Mouse (Mus musculus) midbrain, postnatal 0 days (tissue): Measurements from ENCODE around the gene Slc22a6. TPM values are rescaled to one million over a fixed set of nuclear protein-coding genes. Genes with fewer than 3 reads are reported as not detected.

ENCODE experiments used
- ATAC-seq: fragments of 200-750 bp; cut with Nextera tagmentation; 2 replicates; pipeline ENCODE4 v1.8.0; 2017; ENCODE audit warnings: moderate number of reproducible peaks, mild to moderate bottlenecking, moderate TSS enrichment, moderate library complexity; ENCODE audit not compliant: low FRiP score
- DNase-seq: peaks from one replicate; pipeline ENCODE4 v3.0.0-alpha.2; 2015; ENCODE audit warnings: low spot score
- H3K27ac ChIP-seq: fragments of 300-500 bp; sonication (generic); 2 replicates; pipeline ENCODE4 v1.5.1; 2014; ENCODE audit warnings: low read depth, mild to moderate bottlenecking, low read length, mixed read lengths
- H3K27me3 ChIP-seq: fragments of 300-500 bp; sonication (generic); 2 replicates; pipeline ENCODE4 v1.6.1; 2014; ENCODE audit warnings: low read length, control low read depth, mixed read lengths; ENCODE audit not compliant: insufficient read depth
- H3K36me3 ChIP-seq: fragments of 300-500 bp; sonication (generic); 2 replicates; pipeline ENCODE4 v1.6.1; 2014; ENCODE audit warnings: low read length, control low read depth, mixed read lengths; ENCODE audit not compliant: insufficient read depth
- H3K4me1 ChIP-seq: fragments of 300-500 bp; sonication (generic); 2 replicates; pipeline ENCODE4 v1.6.1; 2014; ENCODE audit warnings: mild to moderate bottlenecking, control low read depth, antibody characterized with exemption, low read length, mixed read lengths; ENCODE audit not compliant: insufficient read depth
- H3K4me2 ChIP-seq: fragments of 300-500 bp; sonication (generic); 2 replicates; pipeline ENCODE4 v1.6.1; 2014; ENCODE audit warnings: low read depth, mild to moderate bottlenecking, low read length, mixed read lengths; ENCODE audit not compliant: poor library complexity, severe bottlenecking
- H3K4me3 ChIP-seq: fragments of 300-500 bp; sonication (generic); 2 replicates; pipeline ENCODE4 v1.5.1; 2014; ENCODE audit warnings: low read depth, mild to moderate bottlenecking, low read length, moderate library complexity
- H3K9ac ChIP-seq: fragments of 300-500 bp; sonication (generic); replicated peaks from 2 replicates; pipeline ENCODE4 v1.6.1; 2014; ENCODE audit warnings: mild to moderate bottlenecking, low read length, moderate library complexity, mixed read lengths; ENCODE audit not compliant: poor library complexity, severe bottlenecking
- H3K9me3 ChIP-seq: fragments of 300-500 bp; sonication (generic); 2 replicates; pipeline ENCODE4 v1.6.1; 2016; ENCODE audit warnings: low read length, control low read depth
- CTCF ChIP-seq: IDR thresholded peaks from 2 replicates; pipeline ENCODE4 v1.5.1; 2016; ENCODE audit warnings: antibody characterized with exemption, mild to moderate bottlenecking
- WGBS: fragments of 180-500 bp; shearing (Covaris S2); extraction: QIAGEN DNeasy Blood & Tissue Kit; methylation state at CpG from one replicate; pipeline ENCODE4 v1.1.7; 2014; 5-methylcytosine and 5-hydroxymethylcytosine counted together
- polyA plus RNA-seq: library from polyadenylated mRNA; unstranded; fragments of >200 nt; fragmentation: Nextera tagmentation; extraction: Ambion mirVana; gene quantifications from 2 replicates; pipeline ENCODE4 v1.2.1, GENCODE M21; 2015
- total RNA-seq: library from RNA; depleted of rRNA; stranded (reverse); fragments of >200 nt; gene quantifications from 2 replicates; pipeline ENCODE4 v1.2.3, GENCODE M21; 2014; rRNA removed

Gene Slc22a6
- total and polyA plus RNA-seq, 2 experiments from 2014 or later: 13.1 to 17.2 TPM

DNA sequence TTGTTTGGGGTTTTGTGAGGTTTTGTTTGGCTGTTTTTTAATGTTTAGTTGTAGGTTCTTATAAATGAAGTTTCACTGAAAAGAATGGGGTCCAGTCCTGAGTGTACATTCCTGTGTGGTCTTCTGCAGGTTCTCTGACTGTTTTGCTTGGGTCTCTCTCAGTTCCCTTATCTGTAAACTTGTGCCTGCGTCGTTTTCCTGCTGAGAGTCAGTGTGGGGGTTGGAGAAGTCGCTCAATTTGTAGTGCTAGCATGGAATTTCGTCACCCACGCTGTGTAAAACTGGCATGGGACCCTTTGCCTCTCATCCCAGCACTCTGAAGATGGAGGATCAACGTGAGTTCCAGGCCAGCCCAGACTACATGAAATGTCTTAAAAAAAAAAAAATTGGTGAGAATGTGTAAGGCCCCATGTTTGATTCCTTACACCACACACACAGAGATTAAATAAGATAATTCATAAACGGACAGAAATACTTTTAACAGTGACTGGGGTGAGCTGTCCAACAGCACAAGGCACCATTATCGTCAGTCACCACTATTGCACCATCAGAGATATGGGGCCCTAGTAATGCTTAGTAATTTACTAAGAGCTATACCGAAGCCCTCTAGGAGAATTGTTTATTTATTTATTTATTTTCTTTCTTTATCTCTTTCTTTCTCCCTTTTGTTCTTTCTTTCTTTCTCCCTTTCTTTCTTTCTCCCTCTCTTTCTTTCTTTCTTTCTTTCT, 55.7 kb downstream of the Slc22a6 start:
- Histone ChIP-seq H3K9me3 (no peaks in the 10 kb centered on the region), H3K27ac (no peak overlapping the region), H3K4me3 (no peak overlapping the region), H3K4me1 (no peaks in the 10 kb centered on the region), H3K9ac (no peak overlapping the region), H3K27me3 (no peaks in the 10 kb centered on the region), H3K36me3 (no peaks in the 10 kb centered on the region), H3K4me2 (no peak overlapping the region)
- 75% methylated on average over 9 of the region's 9 CpGs for WGBS
- ATAC-seq (no peak), DNase-seq (no peak)
- no peak for TF ChIP-seq CTCF

Other genes with a start within 250 kb of the Slc22a6 start
- not detected in 2 replicates for gene Slc22a30, start 212.9 kb upstream of the Slc22a6 start, total RNA-seq
- 0.09 TPM in 1 of 2 replicates, not detected in the other for gene Slc22a30, start 212.9 kb upstream of the Slc22a6 start, polyA plus RNA-seq
- gene Slc22a8, start 26.8 kb upstream of the Slc22a6 start, total RNA-seq: 12.9 and 14.7 TPM in 2 replicates
- gene Slc22a8, start 26.8 kb upstream of the Slc22a6 start, polyA plus RNA-seq: 20.3 and 20.9 TPM in 2 replicates
- gene Chrm1, start 45.8 kb downstream of the Slc22a6 start, total RNA-seq: 1.3 and 1.9 TPM in 2 replicates
- 1.0 and 1.1 TPM in 2 replicates for gene Chrm1, start 45.8 kb downstream of the Slc22a6 start, polyA plus RNA-seq
- 111 and 133 TPM in 2 replicates for gene Slc3a2, start 105.3 kb downstream of the Slc22a6 start, total RNA-seq
- 212 and 223 TPM in 2 replicates for gene Slc3a2, start 105.3 kb downstream of the Slc22a6 start, polyA plus RNA-seq
- gene Wdr74, start 117.8 kb downstream of the Slc22a6 start, total RNA-seq: 50.9 and 65.7 TPM in 2 replicates
- gene Wdr74, start 117.8 kb downstream of the Slc22a6 start, polyA plus RNA-seq: 85.9 and 88.2 TPM in 2 replicates
- not detected in 2 replicates for gene 1700092M07Rik, start 122.7 kb downstream of the Slc22a6 start, total RNA-seq
- 0.64 TPM in 1 of 2 replicates, not detected in the other for gene 1700092M07Rik, start 122.7 kb downstream of the Slc22a6 start, polyA plus RNA-seq
- 112 and 147 TPM in 2 replicates for gene Stx5a, start 123.4 kb downstream of the Slc22a6 start, total RNA-seq
- 104 and 106 TPM in 2 replicates for gene Stx5a, start 123.4 kb downstream of the Slc22a6 start, polyA plus RNA-seq
- gene Nxf1, start 139.0 kb downstream of the Slc22a6 start, total RNA-seq: 67.4 and 75.6 TPM in 2 replicates
- 90.0 and 92.8 TPM in 2 replicates for gene Nxf1, start 139.0 kb downstream of the Slc22a6 start, polyA plus RNA-seq
- 210 and 320 TPM in 2 replicates for gene Tmem223, start 153.0 kb downstream of the Slc22a6 start, total RNA-seq
- 202 and 230 TPM in 2 replicates for gene Tmem223, start 153.0 kb downstream of the Slc22a6 start, polyA plus RNA-seq
- gene Tmem179b, start 156.4 kb downstream of the Slc22a6 start, total RNA-seq: 20.4 and 27.3 TPM in 2 replicates
- 19.1 and 21.1 TPM in 2 replicates for gene Tmem179b, start 156.4 kb downstream of the Slc22a6 start, polyA plus RNA-seq
- gene Taf6l, start 168.4 kb downstream of the Slc22a6 start, total RNA-seq: 32.5 and 38.7 TPM in 2 replicates
- 25.2 and 26.4 TPM in 2 replicates for gene Taf6l, start 168.4 kb downstream of the Slc22a6 start, polyA plus RNA-seq
- 67.2 and 67.5 TPM in 2 replicates for gene Polr2g, start 180.5 kb downstream of the Slc22a6 start, total RNA-seq
- 163 and 171 TPM in 2 replicates for gene Polr2g, start 180.5 kb downstream of the Slc22a6 start, polyA plus RNA-seq
- gene Zbtb3, start 184.5 kb downstream of the Slc22a6 start, total RNA-seq: 6.0 and 6.2 TPM in 2 replicates
- gene Zbtb3, start 184.5 kb downstream of the Slc22a6 start, polyA plus RNA-seq: 3.2 and 4.5 TPM in 2 replicates
- gene Ttc9c, start 201.3 kb downstream of the Slc22a6 start, total RNA-seq: 63.0 and 63.8 TPM in 2 replicates
- 38.8 and 45.3 TPM in 2 replicates for gene Ttc9c, start 201.3 kb downstream of the Slc22a6 start, polyA plus RNA-seq
- 25.9 and 36.2 TPM in 2 replicates for gene Hnrnpul2, start 202.0 kb downstream of the Slc22a6 start, total RNA-seq
- gene Hnrnpul2, start 202.0 kb downstream of the Slc22a6 start, polyA plus RNA-seq: 4.6 and 5.5 TPM in 2 replicates
- 5.6 and 12.7 TPM in 2 replicates for gene AC129217.1, start 211.7 kb downstream of the Slc22a6 start, total RNA-seq
- not detected in 2 replicates for gene AC129217.1, start 211.7 kb downstream of the Slc22a6 start, polyA plus RNA-seq
- gene Bscl2, start 219.4 kb downstream of the Slc22a6 start, total RNA-seq: 112 and 121 TPM in 2 replicates
- 101 and 108 TPM in 2 replicates for gene Bscl2, start 219.4 kb downstream of the Slc22a6 start, polyA plus RNA-seq
- 103 and 119 TPM in 2 replicates for gene Gng3, start 221.2 kb downstream of the Slc22a6 start, total RNA-seq
- gene Gng3, start 221.2 kb downstream of the Slc22a6 start, polyA plus RNA-seq: 746 and 809 TPM in 2 replicates
- gene Lrrn4cl, start 232.7 kb downstream of the Slc22a6 start, total RNA-seq: 2.7 and 3.5 TPM in 2 replicates
- 2.0 and 2.1 TPM in 2 replicates for gene Lrrn4cl, start 232.7 kb downstream of the Slc22a6 start, polyA plus RNA-seq